Mouse (Mus musculus) heart, embryonic 11.5 days (tissue): Measurements from ENCODE around the gene Gprin3. TPM values are rescaled to one million over a fixed set of nuclear protein-coding genes. Genes with fewer than 3 reads are reported as not detected.

Source experiments
- ATAC-seq: fragments of 200-750 bp; cut with Nextera tagmentation; replicated peaks from 2 replicates; pipeline ENCODE4 v1.8.0; 2017; ENCODE audit warnings: moderate library complexity; ENCODE audit not compliant: insufficient number of reproducible peaks, low FRiP score, low TSS enrichment
- H3K27ac ChIP-seq: fragments of 300-500 bp; sonication (generic); 2 replicates; pipeline ENCODE4 v1.5.1; 2014; ENCODE audit warnings: mild to moderate bottlenecking, low read depth, low read length
- H3K27me3 ChIP-seq: fragments of 300-500 bp; sonication (generic); 2 replicates; pipeline ENCODE4 v1.6.1; 2014; ENCODE audit warnings: mild to moderate bottlenecking, low read length, mixed read lengths; ENCODE audit not compliant: control insufficient read depth, insufficient read depth
- H3K36me3 ChIP-seq: fragments of 300-500 bp; sonication (generic); 2 replicates; pipeline ENCODE4 v1.6.1; 2014; ENCODE audit warnings: mild to moderate bottlenecking, low read length, moderate library complexity, mixed read lengths; ENCODE audit not compliant: control insufficient read depth, insufficient read depth
- H3K4me1 ChIP-seq: fragments of 300-500 bp; sonication (generic); 2 replicates; pipeline ENCODE4 v1.6.1; 2014; ENCODE audit warnings: low read length; ENCODE audit not compliant: control insufficient read depth, insufficient read depth
- H3K4me2 ChIP-seq: fragments of 300-500 bp; sonication (generic); 2 replicates; pipeline ENCODE4 v1.6.1; 2014; ENCODE audit warnings: mild to moderate bottlenecking, moderate library complexity
- H3K4me3 ChIP-seq: fragments of 300-500 bp; sonication (generic); 2 replicates; pipeline ENCODE4 v1.5.1; 2014; ENCODE audit warnings: low read depth, low read length
- H3K9ac ChIP-seq: fragments of 300-500 bp; sonication (generic); 2 replicates; pipeline ENCODE4 v1.6.1; 2014; ENCODE audit warnings: mild to moderate bottlenecking, low read depth, low read length, moderate library complexity
- H3K9me3 ChIP-seq: fragments of 300-500 bp; sonication (generic); replicated peaks from 2 replicates; pipeline ENCODE4 v1.6.1; 2016; ENCODE audit warnings: low read length; ENCODE audit not compliant: control insufficient read depth
- WGBS: fragments of 180-500 bp; shearing (Covaris S2); extraction: QIAGEN DNeasy Blood & Tissue Kit; methylation state at CpG from one replicate; pipeline ENCODE4 v1.1.7; 2014; ENCODE audit not compliant: insufficient replicate concordance; 5-methylcytosine and 5-hydroxymethylcytosine counted together
- polyA plus RNA-seq: library from polyadenylated mRNA; unstranded; fragments of >200 nt; fragmentation: Nextera tagmentation; extraction: Ambion mirVana; gene quantifications from 2 replicates; pipeline ENCODE4 v1.2.1, GENCODE M21; 2014

Gene Gprin3
- 5.5 and 6.5 TPM in 2 replicates for polyA plus RNA-seq

- H3K9ac ChIP-seq: peak within 1 kb of the TSS; percentile 63
- WGBS: 5% methylated on average over 33 of the region's 34 CpGs
- H3K4me1 ChIP-seq: peaks cover 6% of the 10 kb centered on the region; the same call in 1 of the 2 replicates
- ATAC-seq: peak; percentile 81
- no peaks in the 10 kb centered on the region for H3K36me3 ChIP-seq
- H3K27ac ChIP-seq: peak within 1 kb of the TSS; percentile 47
- peak within 1 kb of the TSS; percentile 64 for H3K4me2 ChIP-seq
- H3K9me3 ChIP-seq: no peaks in the 10 kb centered on the region
- peak within 1 kb of the TSS; percentile 46 for H3K4me3 ChIP-seq
- H3K27me3 ChIP-seq: no peaks in the 10 kb centered on the region
Observed at GRCm38 (mm10) chr6:59425824-59426533, at the start of gene Gprin3. Gene Gprin3 (minus strand): TSS chr6:59426294.

GRCm38 (mm10) chr6:59458861-59459260 is 32.8 kb upstream of the Gprin3 start:
- H3K4me1 ChIP-seq: no peaks in the 10 kb centered on the region
- no peaks in the 10 kb centered on the region for H3K27me3 ChIP-seq
- H3K36me3 ChIP-seq: no peaks in the 10 kb centered on the region
- H3K4me3 ChIP-seq: no peak overlapping the region
- no peak overlapping the region for H3K9ac ChIP-seq
- no peak overlapping the region for H3K27ac ChIP-seq
- ATAC-seq: no peak
- no peak overlapping the region for H3K4me2 ChIP-seq
- H3K9me3 ChIP-seq: no peaks in the 10 kb centered on the region

GRCm38 (mm10) chr6:59456116-59456515 is 30.0 kb upstream of the Gprin3 start:
- Histone ChIP-seq H3K4me2 (no peak overlapping the region), H3K27me3 (no peaks in the 10 kb centered on the region), H3K36me3 (no peaks in the 10 kb centered on the region), H3K4me1 (no peaks in the 10 kb centered on the region), H3K4me3 (no peak overlapping the region), H3K27ac (no peak overlapping the region), H3K9ac (no peak overlapping the region), H3K9me3 (no peaks in the 10 kb centered on the region)
- 61% methylated on average over 1 of the region's 1 CpGs for WGBS
- ATAC-seq: no peak

- Histone ChIP-seq H3K9ac (no peak overlapping the region), H3K4me1 (no peaks in the 10 kb centered on the region), H3K27ac (no peak overlapping the region), H3K9me3 (no peaks in the 10 kb centered on the region), H3K4me2 (no peak overlapping the region), H3K27me3 (no peaks in the 10 kb centered on the region), H3K36me3 (no peaks in the 10 kb centered on the region), H3K4me3 (no peak overlapping the region)
- no peak for ATAC-seq
- 69% methylated on average over 3 of the region's 3 CpGs for WGBS
Observed at GRCm38 (mm10) chr6:59451348-59451747, 25.3 kb upstream of the Gprin3 start.

- H3K4me1 ChIP-seq: no peaks in the 10 kb centered on the region
- H3K4me3 ChIP-seq: no peak overlapping the region
- no peak overlapping the region for H3K9ac ChIP-seq
- 68% methylated on average over 3 of the region's 3 CpGs for WGBS
- no peak for ATAC-seq
- H3K4me2 ChIP-seq: no peak overlapping the region
- no peaks in the 10 kb centered on the region for H3K27me3 ChIP-seq
- no peaks in the 10 kb centered on the region for H3K36me3 ChIP-seq
- no peak overlapping the region for H3K27ac ChIP-seq
- H3K9me3 ChIP-seq: no peaks in the 10 kb centered on the region
Observed at GRCm38 (mm10) chr6:59445101-59445503, 19.0 kb upstream of the Gprin3 start.

GRCm38 (mm10) chr6:59435906-59436305 is 9.8 kb upstream of the Gprin3 start:
- H3K27me3 ChIP-seq: no peaks in the 10 kb centered on the region
- no peaks in the 10 kb centered on the region for H3K4me1 ChIP-seq
- H3K36me3 ChIP-seq: no peaks in the 10 kb centered on the region
- no peak for ATAC-seq
- H3K9me3 ChIP-seq: no peaks in the 10 kb centered on the region
- no peak overlapping the region for H3K4me2 ChIP-seq
- H3K4me3 ChIP-seq: no peak overlapping the region
- WGBS: 49% methylated on average over 3 of the region's 3 CpGs
- H3K27ac ChIP-seq: no peak overlapping the region
- H3K9ac ChIP-seq: no peak overlapping the region

- Histone ChIP-seq H3K4me3 (no peak overlapping the region), H3K4me2 (no peak overlapping the region), H3K27ac (no peak overlapping the region), H3K27me3 (no peaks in the 10 kb centered on the region), H3K9me3 (no peaks in the 10 kb centered on the region), H3K4me1 (no peaks in the 10 kb centered on the region), H3K36me3 (no peaks in the 10 kb centered on the region), H3K9ac (no peak overlapping the region)
- no peak for ATAC-seq
- WGBS: 45% methylated on average over 1 of the region's 1 CpGs
Observed at GRCm38 (mm10) chr6:59433116-59433515, 7.0 kb upstream of the Gprin3 start.

GRCm38 (mm10) chr6:59426534-59426885 is 416 bp upstream of the Gprin3 start:
- Histone ChIP-seq H3K27ac (peak overlapping the region; percentile 47), H3K9ac (peak overlapping the region; percentile 63), H3K4me1 (peaks cover 6% of the 10 kb centered on the region; the same call in 1 of the 2 replicates), H3K4me3 (peak overlapping the region; percentile 46), H3K36me3 (no peaks in the 10 kb centered on the region), H3K9me3 (no peaks in the 10 kb centered on the region), H3K4me2 (peak overlapping the region; percentile 64), H3K27me3 (no peaks in the 10 kb centered on the region)
- 50% methylated on average over 3 of the region's 3 CpGs for WGBS
- 0 out of 2 replicates have a peak, but pooled peaks have one; percentile 23 for ATAC-seq
